Mouse (Mus musculus) spleen, postnatal 0 days (tissue): ENCODE results near the gene Drd3. TPM values are rescaled to one million over a fixed set of nuclear protein-coding genes. Genes with fewer than 3 reads are reported as not detected.

ENCODE experiments used
- polyA plus RNA-seq: library from polyadenylated mRNA; unstranded; fragments of >200 nt; fragmentation: Nextera tagmentation; extraction: Ambion mirVana; gene quantifications from 2 replicates; pipeline ENCODE4 v1.2.1, GENCODE M21; 2015

The Drd3 gene
- polyA plus RNA-seq = not detected in 2 replicates

DNA sequence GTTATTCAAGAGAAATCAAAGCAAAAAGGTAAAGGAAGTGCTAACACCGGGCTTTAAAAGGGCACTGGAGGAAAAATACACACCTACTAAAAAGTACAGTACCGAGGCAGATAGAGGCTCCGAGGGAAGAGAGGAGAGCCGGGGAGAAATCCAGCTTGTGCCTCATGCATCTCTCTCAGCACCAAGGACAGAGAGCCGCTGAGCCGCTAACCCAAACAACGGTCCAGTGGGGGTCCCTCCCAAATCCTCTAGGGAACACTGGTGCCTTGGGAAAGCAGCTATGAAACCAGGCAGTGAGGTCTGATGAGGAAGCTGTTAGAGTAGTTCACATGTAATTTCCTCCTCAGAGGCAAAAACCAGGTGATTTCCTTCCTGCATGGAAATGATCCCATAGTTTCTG lies at the start of gene Drd3:
TSS of gene Drd3 (plus strand) at position 276 of the 400 bp plus-strand sequence.

Other genes starting within 250 kb of the Drd3 start
- 0.15 TPM in 1 of 2 replicates, not detected in the other for gene Tigit, start 89.9 kb upstream of the Drd3 start, polyA plus RNA-seq
- gene Ccdc191, start 135.8 kb downstream of the Drd3 start, polyA plus RNA-seq = 6.6 and 6.9 TPM in 2 replicates
- gene Qtrt2, start 172.8 kb downstream of the Drd3 start, polyA plus RNA-seq = 7.7 and 9.3 TPM in 2 replicates
- gene Zdhhc23, start 225.8 kb downstream of the Drd3 start, polyA plus RNA-seq = 0.25 and 0.75 TPM in 2 replicates